Mouse (Mus musculus): ENCODE data around the gene Mtor. TPM values are rescaled to one million over a fixed set of nuclear protein-coding genes. Genes with fewer than 3 reads are reported as not detected.

The Mtor gene
- polyA plus RNA-seq, 1 experiment from 2014 or later, result 22.6 TPM

DNA sequence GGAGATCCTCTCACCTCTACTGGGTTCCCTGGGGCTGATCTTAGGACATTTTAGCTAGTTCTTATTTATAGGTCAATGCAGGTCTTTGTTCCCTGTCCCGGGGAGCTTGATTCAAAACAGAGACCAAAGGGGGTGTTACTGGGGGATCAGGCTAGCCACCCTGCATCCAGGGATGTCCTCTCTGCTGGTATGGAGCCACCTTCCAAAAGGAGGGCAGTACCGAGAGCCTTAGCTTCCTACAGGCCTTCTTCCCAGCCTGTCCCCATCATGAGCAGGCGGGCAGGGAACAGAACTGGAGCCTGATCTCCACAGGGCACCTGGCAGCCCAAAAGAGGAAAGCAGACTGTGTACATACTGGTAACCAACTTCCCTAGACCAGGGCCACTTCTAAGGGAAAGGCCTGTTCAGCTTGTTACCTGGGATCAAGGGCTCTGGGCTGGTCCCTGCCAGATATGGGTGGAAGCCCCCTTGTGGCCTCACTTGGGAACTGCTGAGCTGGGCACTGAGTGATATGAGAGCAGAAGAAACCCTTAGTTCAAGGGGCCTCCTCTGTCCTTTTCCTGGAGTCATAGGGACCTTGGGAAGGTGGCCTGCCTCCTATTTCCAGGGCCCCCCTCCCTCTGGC is 156.2 kb downstream of the Mtor start:
- H3K9me3 ChIP-seq, result no peaks in the 10 kb centered on the region
- no peak for ATAC-seq (replicated peaks)
- WGBS, result 85% methylated on average over 3 of the region's 3 CpGs
- H3K9ac ChIP-seq (replicated peaks), result no peak overlapping the region
- no peak overlapping the region for H3K27ac ChIP-seq (replicated peaks)
- H3K4me1 ChIP-seq, result no peaks in the 10 kb centered on the region
- no peaks in the 10 kb centered on the region for H3K36me3 ChIP-seq
- no peaks in the 10 kb centered on the region for H3K27me3 ChIP-seq
- H3K4me2 ChIP-seq (replicated peaks), result no peak overlapping the region
- no peak overlapping the region for H3K4me3 ChIP-seq

Other genes with a start within 250 kb of the Mtor start
- 11.5 and 14.4 TPM in 2 replicates for gene Disp3, start 160.6 kb upstream of the Mtor start, polyA plus RNA-seq (2015; fragmentation: Nextera tagmentation; extraction: Ambion mirVana)
- gene Ubiad1, start 3.8 kb upstream of the Mtor start, polyA plus RNA-seq (2015; fragmentation: Nextera tagmentation; extraction: Ambion mirVana), result 18.4 and 19.0 TPM in 2 replicates
- gene Angptl7, start 51.8 kb downstream of the Mtor start, polyA plus RNA-seq (2015; fragmentation: Nextera tagmentation; extraction: Ambion mirVana), result 0.33 and 0.38 TPM in 2 replicates
- gene Exosc10, start 109.8 kb downstream of the Mtor start, polyA plus RNA-seq (2015; fragmentation: Nextera tagmentation; extraction: Ambion mirVana), result 93.1 and 97.5 TPM in 2 replicates
- gene Srm, start 142.9 kb downstream of the Mtor start, polyA plus RNA-seq (2015; fragmentation: Nextera tagmentation; extraction: Ambion mirVana), result 178 and 180 TPM in 2 replicates
- gene Masp2, start 153.9 kb downstream of the Mtor start, polyA plus RNA-seq (2015; fragmentation: Nextera tagmentation; extraction: Ambion mirVana), result 0.68 and 1.1 TPM in 2 replicates
- gene Tardbp, start 178.4 kb downstream of the Mtor start, polyA plus RNA-seq (2015; fragmentation: Nextera tagmentation; extraction: Ambion mirVana), result 272 and 274 TPM in 2 replicates
- gene Gm572, start 194.7 kb downstream of the Mtor start, polyA plus RNA-seq (2015; fragmentation: Nextera tagmentation; extraction: Ambion mirVana), result not detected in 2 replicates

Data from forebrain, embryonic 15.5 days (tissue).